Mouse (Mus musculus): Measurements from ENCODE around the gene Kdelc1. TPM values are rescaled to one million over a fixed set of nuclear protein-coding genes. Genes with fewer than 3 reads are reported as not detected.

The Kdelc1 gene
- polyA plus RNA-seq, 1 experiment from 2014 or later: 48.8 TPM

- Histone ChIP-seq H3K27ac (replicated peaks in 1 of 2; ENCODE audit: control insufficient read depth in 1 of 2, insufficient read depth in 1 of 2, low read depth in 2 of 2, low read length in 2 of 2) (no peak within 1 kb of the TSS), H3K9ac (ENCODE audit: low read length) (no peak within 1 kb of the TSS), H3K27me3 (ENCODE audit: control insufficient read depth, insufficient read depth, low read length) (no peaks in the 10 kb centered on the region), H3K36me3 (ENCODE audit: control insufficient read depth, insufficient read depth, low read length) (no peaks in the 10 kb centered on the region), H3K9me3 (ENCODE audit: control insufficient read depth, low read length) (no peaks in the 10 kb centered on the region), H3K4me1 (ENCODE audit: control insufficient read depth in 2 of 2, insufficient read depth in 2 of 2, low read length in 2 of 2) (no peaks in the 10 kb centered on the region), H3K4me2 (ENCODE audit: low read length) (no peak within 1 kb of the TSS), H3K4me3 (ENCODE audit: control insufficient read depth in 1 of 2, insufficient read depth in 1 of 2, low read depth in 1 of 2, low read length in 2 of 2) (no peak within 1 kb of the TSS)
- ATAC-seq (ENCODE audit: insufficient number of reproducible peaks, insufficient read depth, low FRiP score, low read depth): no peak
- 81% methylated on average over 2 of the region's 2 CpGs for WGBS
Measured at GRCm38 (mm10) chr1:44061836-44062235, 56.8 kb downstream of the Kdelc1 start, which contains the start of gene Gm8251. Gm8251 (minus strand) TSS chr1:44061936.

- H3K4me1 ChIP-seq (ENCODE audit: control insufficient read depth in 2 of 2, insufficient read depth in 2 of 2, low read length in 2 of 2): no peaks in the 10 kb centered on the region
- H3K9me3 ChIP-seq (ENCODE audit: control insufficient read depth, low read length): no peaks in the 10 kb centered on the region
- no peak overlapping the region for H3K4me3 ChIP-seq (ENCODE audit: control insufficient read depth in 1 of 2, insufficient read depth in 1 of 2, low read depth in 1 of 2, low read length in 2 of 2)
- H3K27ac ChIP-seq (replicated peaks in 1 of 2; ENCODE audit: control insufficient read depth in 1 of 2, insufficient read depth in 1 of 2, low read depth in 2 of 2, low read length in 2 of 2): no peak overlapping the region
- no peak for ATAC-seq (ENCODE audit: insufficient number of reproducible peaks, insufficient read depth, low FRiP score, low read depth)
- no peaks in the 10 kb centered on the region for H3K27me3 ChIP-seq (ENCODE audit: control insufficient read depth, insufficient read depth, low read length)
- WGBS: 72% methylated on average over 3 of the region's 3 CpGs
- H3K36me3 ChIP-seq (ENCODE audit: control insufficient read depth, insufficient read depth, low read length): no peaks in the 10 kb centered on the region
- H3K9ac ChIP-seq (ENCODE audit: low read length): no peak overlapping the region
- H3K4me2 ChIP-seq (ENCODE audit: low read length): no peak overlapping the region
Measured at GRCm38 (mm10) chr1:44057805-44058204, 60.8 kb downstream of the Kdelc1 start.

Other genes with a start within 250 kb of the Kdelc1 start
- gene Tpp2, start 185.2 kb downstream of the Kdelc1 start, polyA plus RNA-seq (2014; fragmentation: Nextera tagmentation; extraction: Ambion mirVana): 49.3 and 49.8 TPM in 2 replicates
- gene Mettl21c, start 98.8 kb downstream of the Kdelc1 start, polyA plus RNA-seq (2014; fragmentation: Nextera tagmentation; extraction: Ambion mirVana): 0.28 and 0.47 TPM in 2 replicates
- 0.07 TPM in 1 of 2 replicates, not detected in the other for gene Gm8251, start 56.9 kb downstream of the Kdelc1 start, polyA plus RNA-seq (2014; fragmentation: Nextera tagmentation; extraction: Ambion mirVana)
- 66.1 and 69.7 TPM in 2 replicates for gene Tex30, start 16.4 kb downstream of the Kdelc1 start, polyA plus RNA-seq (2014; fragmentation: Nextera tagmentation; extraction: Ambion mirVana)
- 12.2 and 15.3 TPM in 2 replicates for gene Bivm, start 149 bp upstream of the Kdelc1 start, polyA plus RNA-seq (2014; fragmentation: Nextera tagmentation; extraction: Ambion mirVana)
- gene Ercc5, start 28.9 kb upstream of the Kdelc1 start, polyA plus RNA-seq (2014; fragmentation: Nextera tagmentation; extraction: Ambion mirVana): 13.7 and 16.4 TPM in 2 replicates
- 0.05 TPM in 1 of 2 replicates, not detected in the other for gene Mettl21e, start 100.2 kb upstream of the Kdelc1 start, polyA plus RNA-seq (2014; fragmentation: Nextera tagmentation; extraction: Ambion mirVana)